Mouse (Mus musculus) kidney, adult 11 months (tissue): ENCODE results near the gene Antxr1.

Experiments used
- DNase-seq: peaks from one replicate; pipeline ENCODE4 v3.0.0; 2022

Antxr1 gene

DNA sequence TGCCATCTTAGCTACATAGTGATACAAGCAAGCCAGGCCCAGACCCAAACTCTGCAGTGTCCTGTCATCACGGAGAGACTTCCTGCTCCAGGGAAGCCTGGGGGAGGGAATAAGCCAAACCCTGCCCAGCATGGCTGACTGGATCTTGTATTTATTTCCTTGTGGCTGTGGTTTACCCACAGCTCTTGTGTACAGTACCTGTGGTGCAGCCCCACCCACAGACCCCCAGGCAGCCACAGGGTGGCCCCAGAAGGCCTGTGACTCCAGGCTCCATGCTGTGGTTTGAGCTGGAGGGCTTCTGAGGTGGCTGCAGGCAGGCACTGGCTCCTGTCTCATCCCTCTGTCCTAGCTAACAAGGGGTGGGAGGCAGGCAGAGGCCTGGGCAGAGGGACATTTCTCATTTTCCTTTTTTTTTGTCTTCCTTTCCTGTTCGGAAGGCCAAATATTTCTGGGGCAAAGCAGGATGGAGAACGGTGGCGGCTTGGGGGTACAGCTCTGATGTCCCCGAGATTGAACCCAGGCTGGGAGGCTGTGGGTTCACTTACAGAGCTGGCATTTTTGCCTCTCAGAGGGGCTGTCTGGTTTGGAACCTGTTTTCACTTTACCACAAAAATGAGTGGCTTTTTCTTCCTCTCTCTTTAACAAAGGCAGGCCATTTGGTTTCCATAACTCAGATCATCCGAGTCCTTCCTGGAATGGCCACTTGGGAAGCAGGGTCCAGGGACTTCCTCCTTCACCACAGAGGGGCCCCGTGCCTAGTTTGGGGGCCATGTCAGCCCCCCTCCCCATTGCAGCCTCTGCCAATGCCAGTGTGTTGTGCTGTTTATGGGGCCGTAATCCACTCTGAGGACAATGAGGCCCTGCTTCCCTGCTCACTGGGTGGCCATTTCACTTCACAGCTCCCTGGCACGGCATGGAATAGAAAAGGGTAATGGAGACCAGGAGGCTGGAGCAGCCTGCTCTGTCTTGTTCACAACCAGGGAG is 91.2 kb downstream of the Antxr1 start:
- no peak for DNase-seq

DNA sequence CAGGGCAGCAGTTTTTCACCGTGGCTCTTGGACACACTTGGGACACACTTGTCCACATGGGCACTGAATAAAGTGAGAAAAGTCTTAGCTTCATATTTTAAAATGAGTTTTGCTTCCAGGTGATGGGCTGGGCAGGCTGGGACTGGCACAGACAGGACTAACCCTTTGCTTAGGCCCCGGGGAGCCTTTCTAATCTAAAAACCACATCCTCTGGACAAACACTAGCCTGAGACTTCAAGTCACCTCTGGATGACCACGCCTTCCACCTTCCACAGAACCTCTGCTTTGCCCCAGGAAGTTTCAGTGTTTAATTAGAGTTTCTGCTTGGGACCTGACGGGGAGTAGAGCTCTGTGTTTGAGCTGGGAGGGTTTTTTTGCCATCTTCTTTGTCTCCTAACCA is 98.4 kb downstream of the Antxr1 start:
- no peak for DNase-seq

DNA sequence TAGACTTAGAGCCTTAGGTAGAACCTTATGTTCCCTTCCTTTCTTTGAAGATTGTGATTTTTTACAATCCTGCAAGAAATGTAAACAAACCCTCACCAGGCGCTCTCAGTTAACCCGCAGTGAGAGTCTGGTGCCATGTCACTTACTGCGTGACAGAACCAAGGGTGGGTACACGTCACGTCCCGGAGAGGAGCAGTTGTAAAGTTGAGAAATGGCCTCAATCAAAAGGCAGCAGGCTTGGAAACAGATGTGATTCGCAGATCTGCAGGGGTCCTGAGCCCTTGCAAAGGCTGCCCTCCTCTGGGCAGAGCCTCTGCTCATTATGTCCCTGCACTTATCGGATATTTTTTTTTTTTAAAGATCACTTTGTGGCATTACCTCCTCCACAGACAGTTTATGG is 99.6 kb downstream of the Antxr1 start:
- DNase-seq = no peak

- no peak for DNase-seq
These were observed 102.5 kb downstream of the Antxr1 start for GRCm38 (mm10) chr6:87233111-87233510.

GRCm38 (mm10) chr6:87230041-87230440 is 105.6 kb downstream of the Antxr1 start:
- no peak for DNase-seq

DNA sequence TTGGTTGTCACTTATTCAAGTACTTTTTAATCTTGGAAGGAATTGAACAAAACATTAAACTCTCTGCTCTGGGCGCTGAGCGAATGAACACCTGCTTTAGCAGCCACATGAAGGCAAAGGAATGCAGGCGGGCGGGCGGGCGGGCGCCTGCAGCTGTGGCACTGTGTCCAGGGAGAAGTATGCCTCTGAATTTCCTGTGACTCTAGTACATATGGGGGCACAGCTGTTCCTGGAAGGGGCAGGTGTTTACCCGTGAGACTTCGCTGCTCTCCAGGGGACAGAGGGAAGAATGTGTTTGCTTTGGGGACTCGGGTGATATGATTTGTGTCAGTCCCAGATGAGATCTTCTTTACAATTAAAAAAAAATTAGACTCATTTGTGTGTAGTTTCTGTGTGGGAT is 107.7 kb downstream of the Antxr1 start:
- DNase-seq = peak; percentile 14

DNA sequence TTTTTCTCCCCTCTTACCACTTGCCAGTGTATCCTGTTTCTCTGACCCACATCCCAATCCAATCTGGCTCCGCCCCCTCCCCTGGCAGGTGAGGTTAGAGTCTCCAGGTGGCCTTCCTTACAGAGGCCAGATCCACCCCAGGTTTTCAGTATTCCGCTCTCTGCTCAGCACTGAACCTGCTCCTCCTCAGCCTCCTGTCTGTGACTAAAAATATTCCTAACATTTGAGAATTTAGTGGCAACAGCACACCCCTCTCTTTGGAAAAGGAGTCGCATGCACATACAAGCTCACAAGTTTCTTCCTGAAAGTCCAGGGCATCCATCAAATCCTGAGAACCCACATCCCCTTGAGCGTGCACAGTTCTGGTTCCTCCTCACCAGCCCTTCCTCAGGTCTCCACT is 109.3 kb downstream of the Antxr1 start:
- no peak for DNase-seq

DNA sequence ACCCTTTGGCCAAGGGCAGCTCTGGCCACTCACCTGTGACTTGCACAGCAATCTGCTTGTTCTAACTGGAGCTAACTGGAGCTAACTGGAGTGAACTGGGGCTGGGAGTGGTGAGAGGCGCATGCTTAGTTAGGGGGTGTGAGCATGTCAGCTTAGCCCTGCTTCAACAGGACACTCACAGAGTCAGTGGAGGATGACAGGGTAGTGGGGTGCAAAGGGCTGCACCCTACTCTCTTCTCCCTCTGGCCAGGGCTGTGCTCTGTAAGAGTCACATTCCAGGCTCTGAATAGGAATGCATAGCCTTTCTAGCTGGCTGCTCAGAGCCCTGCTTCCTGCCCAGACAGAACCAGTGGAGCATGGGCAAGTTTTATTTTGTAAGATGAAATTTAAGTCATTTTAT is 110.3 kb downstream of the Antxr1 start:
- peak; percentile 59 for DNase-seq

DNA sequence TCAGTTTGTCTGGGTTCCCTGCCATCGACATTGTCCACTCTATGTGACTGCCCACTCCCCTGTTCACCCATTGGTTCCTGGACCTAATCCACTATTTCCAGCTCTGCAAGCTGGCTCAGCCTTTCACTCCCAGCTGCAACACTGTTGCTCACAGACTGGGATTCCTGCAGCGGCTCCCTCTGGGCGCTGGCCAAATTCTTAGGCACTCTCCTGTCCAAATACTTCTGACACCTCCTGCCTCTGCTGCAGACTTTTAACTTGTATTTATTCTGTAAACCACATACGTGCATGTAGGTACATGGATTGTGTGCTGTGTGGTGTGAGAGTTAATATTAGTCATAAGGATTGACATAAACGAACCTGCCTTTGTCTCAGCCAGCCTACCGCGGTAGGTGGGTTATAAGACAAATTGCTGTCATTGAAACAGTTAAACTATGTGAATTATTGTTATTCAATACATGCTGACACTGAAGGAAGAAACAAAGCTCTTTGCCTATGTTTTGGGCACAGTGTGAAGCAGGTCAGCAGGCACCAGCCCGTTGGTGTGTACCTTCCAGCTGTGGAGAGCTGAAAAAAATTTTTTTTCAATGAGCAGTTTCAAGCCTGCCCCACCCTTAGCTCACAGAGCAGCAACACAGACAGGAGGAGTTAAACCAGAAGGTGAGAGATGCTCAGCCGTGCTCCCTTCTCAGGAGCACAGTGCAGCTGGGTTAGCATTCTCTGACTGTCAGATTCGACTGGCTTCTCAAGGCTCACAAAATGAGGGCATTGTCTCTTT is 112.6 kb downstream of the Antxr1 start:
- DNase-seq = no peak

DNA sequence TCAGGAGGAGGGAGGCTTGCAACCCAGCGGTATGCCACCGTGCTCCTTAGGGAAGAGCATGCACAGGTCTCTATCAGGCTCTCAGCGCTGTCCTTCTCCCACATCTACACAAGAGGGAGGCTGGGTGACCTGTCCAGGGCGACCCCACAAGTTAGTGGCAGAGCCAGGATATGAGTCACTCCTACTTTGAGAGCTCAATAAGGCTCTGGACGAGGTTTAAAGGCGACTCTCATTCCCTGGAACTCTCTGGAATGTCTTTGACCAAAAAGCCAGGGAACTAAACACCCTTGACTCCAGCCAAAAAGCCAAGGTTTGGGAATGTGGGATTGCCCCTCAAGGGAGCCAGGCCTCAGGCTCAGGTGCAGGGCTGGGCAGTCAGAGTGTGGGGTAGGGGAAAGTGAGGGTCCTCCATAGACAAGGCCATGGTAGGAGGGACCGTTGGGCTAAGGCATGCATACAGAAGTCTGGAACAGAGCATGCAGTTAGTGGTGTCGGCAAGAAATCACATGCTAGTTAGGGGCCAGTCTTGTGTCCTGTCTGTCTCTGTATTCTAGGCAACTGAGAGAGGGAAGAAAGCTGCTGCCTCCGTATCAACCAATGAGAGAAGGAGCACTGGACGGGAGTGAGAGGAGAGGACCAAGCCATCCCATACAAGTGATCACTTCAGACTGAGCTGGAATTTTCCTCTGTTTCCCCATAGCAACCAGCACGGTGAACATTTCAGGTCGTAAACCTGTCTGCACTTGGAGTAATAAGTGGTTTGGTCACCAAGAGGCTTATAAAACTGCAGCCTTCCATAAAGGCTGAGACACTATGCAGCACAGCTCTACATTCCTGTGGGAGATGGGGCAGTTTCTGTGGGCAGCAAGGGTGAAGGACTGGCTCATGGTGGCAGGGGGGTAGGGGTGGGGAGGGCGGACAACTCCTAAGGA is 116.3 kb downstream of the Antxr1 start:
- DNase-seq = no peak

GRCm38 (mm10) chr6:87216114-87216591 is 119.5 kb downstream of the Antxr1 start:
- DNase-seq = peak; percentile 26

DNA sequence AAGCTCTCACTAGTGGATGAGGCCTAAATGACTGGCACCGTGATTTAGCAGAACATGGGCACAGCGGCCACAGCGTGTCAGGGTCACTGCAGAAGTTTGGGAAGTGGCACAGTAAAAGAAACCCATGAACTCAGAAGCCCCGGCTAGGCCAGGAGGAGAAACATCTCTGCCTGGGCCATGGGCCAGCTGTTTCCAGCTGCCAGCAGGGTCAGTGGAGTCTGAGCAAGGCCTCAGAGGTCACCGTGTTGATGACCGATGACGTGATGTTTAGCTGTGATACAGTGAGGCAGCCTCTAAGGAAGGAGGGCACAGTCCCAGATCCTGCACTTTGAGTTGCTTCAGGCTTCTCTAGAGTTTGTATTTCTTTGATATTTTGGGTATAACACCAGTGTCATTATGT is 122.4 kb downstream of the Antxr1 start:
- peak; percentile 45 for DNase-seq

DNA sequence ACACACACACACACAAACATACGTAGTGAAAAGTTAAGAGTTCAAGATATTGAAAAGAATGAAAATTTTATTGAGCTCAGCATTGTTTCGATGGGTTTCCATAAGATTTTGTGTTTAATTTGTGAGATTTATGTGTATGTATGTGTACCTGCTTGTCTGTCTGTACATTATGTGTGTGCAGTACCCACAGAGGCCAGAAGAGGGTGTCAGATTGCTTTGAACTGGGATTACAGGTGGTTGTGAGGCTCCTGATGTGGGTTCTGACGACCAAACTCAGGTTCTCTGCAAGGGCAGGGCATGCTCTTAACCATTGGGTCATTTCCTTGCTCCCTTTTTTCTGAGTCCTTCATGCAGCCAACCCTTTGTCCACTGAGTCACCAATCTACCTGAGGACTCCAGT is 124.1 kb downstream of the Antxr1 start:
- no peak for DNase-seq

GRCm38 (mm10) chr6:87207373-87207982 is 128.1 kb downstream of the Antxr1 start:
- DNase-seq = peak; percentile 73

DNA sequence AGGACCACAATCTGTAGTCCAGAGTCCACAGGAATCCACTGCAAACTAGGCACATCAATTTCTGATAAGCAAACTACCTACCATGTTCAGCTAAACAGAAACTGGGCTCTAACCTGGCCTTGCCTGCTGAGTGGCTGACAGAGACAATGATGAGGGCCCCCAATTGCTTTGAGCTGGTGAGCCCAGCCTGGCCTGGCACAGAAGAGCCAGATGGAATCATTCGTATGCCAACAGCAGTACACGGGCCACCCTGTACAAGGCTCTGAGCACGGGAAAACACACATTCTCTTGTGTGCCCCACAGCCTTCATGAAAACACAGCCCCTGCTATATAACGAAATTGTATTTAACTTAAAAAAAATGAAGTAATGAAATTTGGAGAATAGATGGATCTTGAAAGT is 128.8 kb downstream of the Antxr1 start:
- DNase-seq = no peak

DNA sequence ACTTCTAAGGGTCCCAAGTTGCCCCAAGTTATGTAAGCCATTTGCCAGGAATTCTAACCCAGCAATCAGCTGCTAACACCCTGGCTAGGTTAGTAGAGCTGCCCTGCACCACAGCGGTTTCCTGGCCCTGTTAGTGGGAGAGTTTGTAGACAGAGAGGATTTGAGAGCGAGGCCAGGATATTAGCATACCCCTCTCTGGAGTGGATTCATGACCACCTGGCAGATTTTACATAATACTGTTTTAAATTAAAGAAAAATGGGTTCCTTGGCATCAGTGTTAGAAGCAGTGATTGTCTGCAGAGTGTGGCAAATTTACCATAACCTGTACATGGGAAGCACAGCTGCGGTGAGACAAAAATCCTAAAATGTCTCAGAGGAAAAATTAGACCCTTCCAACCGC is 132.2 kb downstream of the Antxr1 start:
- no peak for DNase-seq

DNA sequence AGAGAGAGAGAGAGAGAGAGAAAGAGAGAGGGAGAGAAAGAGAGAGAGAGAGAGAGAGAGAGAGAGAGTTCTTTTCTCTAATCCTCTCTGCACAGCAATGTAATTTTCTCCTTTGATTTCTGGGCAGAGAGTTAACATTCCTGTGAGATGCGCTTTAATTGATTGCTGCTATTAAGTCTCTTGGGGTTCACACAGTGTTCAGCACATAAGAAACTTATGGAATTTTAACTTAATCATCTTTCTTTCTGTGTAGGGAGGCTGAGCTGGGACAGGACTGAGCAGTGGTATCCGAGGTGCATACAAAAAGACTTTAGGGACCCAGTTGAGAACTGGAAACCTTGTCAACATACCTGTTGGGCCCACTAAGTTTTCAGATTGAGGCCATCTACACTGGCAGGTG is 132.6 kb downstream of the Antxr1 start:
- DNase-seq = no peak

DNA sequence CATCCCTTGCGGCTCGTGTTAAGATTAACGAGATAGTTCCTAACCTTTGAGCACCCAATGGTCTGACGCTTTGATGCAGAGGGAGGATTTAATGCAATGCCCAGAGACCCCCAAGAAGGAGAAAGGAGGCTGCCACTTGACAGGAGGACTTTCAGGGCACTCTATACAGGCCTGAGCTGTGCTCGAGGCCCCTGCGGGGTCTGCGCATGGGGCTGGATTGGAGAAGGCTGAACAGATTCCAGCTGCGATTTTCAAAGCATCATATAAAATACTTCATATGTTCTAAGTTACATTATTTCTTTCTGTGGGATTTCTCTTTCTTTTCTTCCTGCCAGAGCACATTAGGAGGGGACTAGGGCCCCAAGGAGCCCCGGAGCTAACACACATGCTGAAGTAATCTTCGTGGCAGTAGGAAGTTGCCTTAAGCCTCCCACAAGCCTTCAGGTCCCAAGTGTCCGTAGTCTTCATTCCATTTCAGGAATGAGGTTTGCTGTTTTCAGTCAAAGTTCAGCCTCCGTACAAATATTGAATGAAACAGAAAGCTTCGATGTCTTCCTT is 133.5 kb downstream of the Antxr1 start:
- DNase-seq = no peak

GRCm38 (mm10) chr6:87189755-87190154 is 145.9 kb downstream of the Antxr1 start:
- DNase-seq = no peak

DNA sequence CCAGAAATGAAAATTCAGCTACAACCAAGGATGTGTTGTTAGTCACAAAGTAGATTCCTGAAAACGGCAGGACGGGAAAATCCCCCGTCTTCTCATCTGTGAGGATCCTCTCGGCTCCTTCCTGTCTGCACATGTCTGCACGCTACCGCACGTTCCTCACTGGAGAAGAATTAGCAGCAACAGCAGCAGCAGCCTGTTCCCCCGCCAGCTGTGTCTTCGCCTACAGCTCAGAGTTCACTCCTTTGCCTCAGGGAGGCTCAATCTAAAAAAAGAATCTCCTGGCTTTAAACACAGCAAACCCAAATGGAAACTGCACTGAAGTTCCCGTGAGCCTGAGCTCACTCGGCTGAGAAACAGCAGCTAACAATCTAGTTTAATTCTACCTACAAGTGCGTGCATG is 148.6 kb downstream of the Antxr1 start:
- peak; percentile 14 for DNase-seq

- no peak for DNase-seq
These were observed 151.2 kb downstream of the Antxr1 start for GRCm38 (mm10) chr6:87184418-87184817.

- no peak for DNase-seq
These were observed 151.6 kb downstream of the Antxr1 start for GRCm38 (mm10) chr6:87183981-87184380.
